Mouse (Mus musculus) ovary, postnatal 14 days (tissue): ENCODE data around the gene Akr1c12.
"Not testable (repeated sequence)": the region's sequence is repeated elsewhere in the genome, so short reads cannot be mapped to it uniquely, and the experiment has no call there.

Source experiments
- DNase-seq: peaks from one replicate; pipeline ENCODE4 v3.0.0; 2022; ENCODE audit warnings: low spot score

The Akr1c12 gene

GRCm38 (mm10) chr13:4279284-4279683 is at the start of gene Akr1c12:
Gene Akr1c12, minus strand, starts transcription at chr13:4279433.
- DNase-seq, result no peak

GRCm38 (mm10) chr13:4318773-4319172 is 39.5 kb upstream of the Akr1c12 start:
- DNase-seq, result no peak

- DNase-seq, result no peak
Measured at GRCm38 (mm10) chr13:4313907-4314306, 34.7 kb upstream of the Akr1c12 start.

- DNase-seq, result no peak
Measured at GRCm38 (mm10) chr13:4304861-4305565, 25.8 kb upstream of the Akr1c12 start.

GRCm38 (mm10) chr13:4296991-4297390 is 17.8 kb upstream of the Akr1c12 start:
- DNase-seq, result no peak

GRCm38 (mm10) chr13:4281471-4282412 is 2.5 kb upstream of the Akr1c12 start:
- DNase-seq, result peak; percentile 44

GRCm38 (mm10) chr13:4277526-4277925 is 1.7 kb downstream of the Akr1c12 start:
- DNase-seq, result no peak

GRCm38 (mm10) chr13:4270860-4271259 is 8.4 kb downstream of the Akr1c12 start:
- DNase-seq, result no peak

- not testable (repeated sequence) for DNase-seq
Measured at GRCm38 (mm10) chr13:4265455-4265854, 13.8 kb downstream of the Akr1c12 start.

GRCm38 (mm10) chr13:4265047-4265446 is 14.2 kb downstream of the Akr1c12 start:
- DNase-seq, result no peak

- DNase-seq, result no peak
Measured at GRCm38 (mm10) chr13:4264612-4265011, 14.6 kb downstream of the Akr1c12 start.

- no peak for DNase-seq
Measured at GRCm38 (mm10) chr13:4257349-4257748, 21.9 kb downstream of the Akr1c12 start.

- not testable (repeated sequence) for DNase-seq
Measured at GRCm38 (mm10) chr13:4256894-4257293, 22.3 kb downstream of the Akr1c12 start.

GRCm38 (mm10) chr13:4249347-4249746 is 29.9 kb downstream of the Akr1c12 start:
- DNase-seq, result no peak

- peak; percentile 11 for DNase-seq
Measured at GRCm38 (mm10) chr13:4244861-4245559, 34.2 kb downstream of the Akr1c12 start.

GRCm38 (mm10) chr13:4233536-4234172 is 45.6 kb downstream of the Akr1c12 start:
- no peak for DNase-seq

GRCm38 (mm10) chr13:4233135-4233534 is 46.1 kb downstream of the Akr1c12 start:
- DNase-seq, result no peak

- DNase-seq, result no peak
Measured at GRCm38 (mm10) chr13:4230841-4231623, 48.2 kb downstream of the Akr1c12 start.

GRCm38 (mm10) chr13:4228441-4228840 is 50.8 kb downstream of the Akr1c12 start, which contains the start of gene Akr1c19:
Gene Akr1c19, plus strand, starts transcription at chr13:4228700.
- DNase-seq, result peak; percentile 4
